Mouse (Mus musculus): ENCODE measurements around the gene Dnajb14. TPM values are rescaled to one million over a fixed set of nuclear protein-coding genes. Genes with fewer than 3 reads are reported as not detected.
"Not testable (repeated sequence)": the region's sequence is repeated elsewhere in the genome, so short reads cannot be mapped to it uniquely, and the experiment has no call there.

Gene Dnajb14
- polyA plus RNA-seq, 1 experiment from 2014 or later: 12.3 TPM

GRCm38 (mm10) chr3:137938608-137939007, 71.1 kb downstream of the Dnajb14 start:
- ATAC-seq (ENCODE audit: low FRiP score, low TSS enrichment): peak; percentile 66; the same call in 1 of the 2 replicates

GRCm38 (mm10) chr3:137940757-137941156, 73.3 kb downstream of the Dnajb14 start:
- Histone ChIP-seq H3K9ac (ENCODE audit: low read depth, low read length) (no peak overlapping the region), H3K27ac (ENCODE audit: low read depth, low read length) (no peak overlapping the region), H3K9me3 (ENCODE audit: control insufficient read depth, low read length) (no peaks in the 10 kb centered on the region), H3K4me1 (ENCODE audit: control insufficient read depth, insufficient read depth, low read length) (peaks cover 10% of the 10 kb centered on the region; the same call in 1 of the 2 replicates), H3K4me2 (replicated peaks; ENCODE audit: low read depth, low read length) (no peak overlapping the region), H3K27me3 (ENCODE audit: control insufficient read depth, insufficient read depth, low read length) (no peaks in the 10 kb centered on the region), H3K4me3 (ENCODE audit: low read length) (no peak overlapping the region), H3K36me3 (ENCODE audit: control insufficient read depth, insufficient read depth, low read length) (no peaks in the 10 kb centered on the region)
- WGBS: 75% methylated on average over 4 of the region's 4 CpGs
- ATAC-seq (ENCODE audit: low FRiP score, low TSS enrichment): no peak

More at GRCm38 (mm10) chr3:137938608-137939007, 71.1 kb downstream of the Dnajb14 start:
- Histone ChIP-seq H3K4me2 (replicated peaks; ENCODE audit: low read depth, low read length) (no peak overlapping the region), H3K9me3 (ENCODE audit: control insufficient read depth, low read length) (no peaks in the 10 kb centered on the region), H3K27me3 (ENCODE audit: control insufficient read depth, insufficient read depth, low read length) (no peaks in the 10 kb centered on the region), H3K4me1 (ENCODE audit: control insufficient read depth, insufficient read depth, low read length) (peaks cover 10% of the 10 kb centered on the region; the same call in 1 of the 2 replicates), H3K4me3 (ENCODE audit: low read length) (no peak overlapping the region), H3K36me3 (ENCODE audit: control insufficient read depth, insufficient read depth, low read length) (no peaks in the 10 kb centered on the region), H3K27ac (ENCODE audit: low read depth, low read length) (no peak overlapping the region), H3K9ac (ENCODE audit: low read depth, low read length) (no peak overlapping the region)
- 56% methylated on average over 6 of the region's 6 CpGs for WGBS

DNA sequence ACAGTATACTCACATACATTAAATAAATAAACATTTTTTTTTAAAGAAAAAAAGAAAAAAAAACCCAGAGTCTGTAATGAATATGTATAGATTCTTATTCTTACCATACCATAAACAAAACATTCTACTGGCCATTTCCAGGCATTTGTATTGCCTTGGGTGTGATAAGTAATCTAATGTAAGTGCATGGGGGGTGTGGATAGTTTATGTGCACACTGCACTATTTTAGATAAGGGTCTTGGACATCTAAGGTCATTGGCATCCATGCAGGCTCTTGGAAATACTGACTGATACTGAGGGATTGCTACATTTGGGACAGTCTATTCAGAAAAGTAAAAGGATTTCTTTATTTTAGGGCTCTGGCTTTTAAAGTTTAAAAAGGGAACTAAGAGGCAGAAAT, 74.1 kb downstream of the Dnajb14 start:
- H3K27me3 ChIP-seq (ENCODE audit: control insufficient read depth, insufficient read depth, low read length): no peaks in the 10 kb centered on the region
- no peak overlapping the region for H3K4me3 ChIP-seq (ENCODE audit: low read length)
- H3K4me2 ChIP-seq (replicated peaks; ENCODE audit: low read depth, low read length): no peak overlapping the region
- peaks cover 4% of the 10 kb centered on the region; the same call in 1 of the 2 replicates for H3K4me1 ChIP-seq (ENCODE audit: control insufficient read depth, insufficient read depth, low read length)
- no peak for ATAC-seq (ENCODE audit: low FRiP score, low TSS enrichment)
- no peak overlapping the region for H3K9ac ChIP-seq (ENCODE audit: low read depth, low read length)
- no peak overlapping the region for H3K27ac ChIP-seq (ENCODE audit: low read depth, low read length)
- no peaks in the 10 kb centered on the region for H3K36me3 ChIP-seq (ENCODE audit: control insufficient read depth, insufficient read depth, low read length)
- no peaks in the 10 kb centered on the region for H3K9me3 ChIP-seq (ENCODE audit: control insufficient read depth, low read length)

- no peak for ATAC-seq (ENCODE audit: low FRiP score, low TSS enrichment)
- Histone ChIP-seq H3K9ac (ENCODE audit: low read depth, low read length) (no peak overlapping the region), H3K27ac (ENCODE audit: low read depth, low read length) (no peak overlapping the region), H3K4me1 (ENCODE audit: control insufficient read depth, insufficient read depth, low read length) (no peaks in the 10 kb centered on the region; the same call in 1 of the 2 replicates), H3K9me3 (ENCODE audit: control insufficient read depth, low read length) (no peaks in the 10 kb centered on the region), H3K4me3 (ENCODE audit: low read length) (no peak overlapping the region), H3K4me2 (replicated peaks; ENCODE audit: low read depth, low read length) (no peak overlapping the region), H3K27me3 (ENCODE audit: control insufficient read depth, insufficient read depth, low read length) (no peaks in the 10 kb centered on the region), H3K36me3 (ENCODE audit: control insufficient read depth, insufficient read depth, low read length) (no peaks in the 10 kb centered on the region)
- 85% methylated on average over 12 of the region's 12 CpGs for WGBS
Observed at GRCm38 (mm10) chr3:137942098-137942622, 74.7 kb downstream of the Dnajb14 start.

DNA sequence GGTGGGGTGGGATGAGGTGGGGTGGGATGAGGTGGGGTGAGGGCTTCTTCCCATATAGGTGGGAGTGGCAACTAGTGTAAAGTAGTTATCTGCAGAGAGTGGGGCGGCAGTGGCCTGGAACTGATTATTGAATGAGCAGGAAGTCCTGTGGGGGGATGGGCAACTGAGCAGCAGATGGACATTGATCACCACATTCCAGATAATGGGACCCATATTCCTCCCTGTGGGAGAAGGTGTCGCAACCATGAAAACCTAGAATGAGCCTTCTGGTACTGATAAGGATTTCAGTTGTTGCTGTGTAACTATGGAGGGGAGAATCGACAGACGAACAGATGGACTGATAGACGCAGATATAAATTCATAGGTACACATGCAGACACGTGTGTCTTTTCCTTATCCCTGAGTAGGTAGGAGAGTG, 76.3 kb downstream of the Dnajb14 start:
- H3K4me2 ChIP-seq (replicated peaks; ENCODE audit: low read depth, low read length): no peak overlapping the region

DNA sequence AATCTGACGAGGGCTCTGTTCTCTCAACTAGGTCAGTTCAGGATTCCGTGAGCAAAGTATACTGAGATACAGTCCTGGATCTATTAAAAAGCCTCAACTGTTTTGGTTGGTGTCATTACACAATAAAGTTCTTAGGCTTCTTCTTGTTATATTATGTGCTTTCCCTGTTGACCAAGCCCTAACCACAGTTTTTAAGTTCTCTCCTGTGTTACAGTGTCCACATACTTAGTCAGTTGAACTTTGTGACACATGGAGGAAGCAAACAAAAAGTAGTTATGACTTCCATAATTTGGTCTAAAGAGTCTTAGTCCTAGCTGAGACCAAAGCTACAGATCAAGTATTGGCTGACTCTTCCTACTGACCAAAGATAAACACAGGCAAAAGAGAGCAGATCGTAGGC, 79.4 kb downstream of the Dnajb14 start:
- H3K9me3 ChIP-seq (ENCODE audit: control insufficient read depth, low read length): no peaks in the 10 kb centered on the region
- H3K9ac ChIP-seq (ENCODE audit: low read depth, low read length): no peak overlapping the region
- H3K4me3 ChIP-seq (ENCODE audit: low read length): no peak overlapping the region
- ATAC-seq (ENCODE audit: low FRiP score, low TSS enrichment): no peak
- WGBS: 93% methylated on average over 3 of the region's 3 CpGs
- H3K27ac ChIP-seq (ENCODE audit: low read depth, low read length): no peak overlapping the region
- no peaks in the 10 kb centered on the region for H3K27me3 ChIP-seq (ENCODE audit: control insufficient read depth, insufficient read depth, low read length)
- no peak overlapping the region for H3K4me2 ChIP-seq (replicated peaks; ENCODE audit: low read depth, low read length)
- H3K4me1 ChIP-seq (ENCODE audit: control insufficient read depth, insufficient read depth, low read length): peaks cover 1% of the 10 kb centered on the region; the same call in 1 of the 2 replicates
- H3K36me3 ChIP-seq (ENCODE audit: control insufficient read depth, insufficient read depth, low read length): no peaks in the 10 kb centered on the region

More for the DNA sequence above, 76.3 kb downstream of the Dnajb14 start:
- H3K4me1 ChIP-seq (ENCODE audit: control insufficient read depth, insufficient read depth, low read length): no peaks in the 10 kb centered on the region
- no peaks in the 10 kb centered on the region for H3K27me3 ChIP-seq (ENCODE audit: control insufficient read depth, insufficient read depth, low read length)
- no peaks in the 10 kb centered on the region for H3K36me3 ChIP-seq (ENCODE audit: control insufficient read depth, insufficient read depth, low read length)
- ATAC-seq (ENCODE audit: low FRiP score, low TSS enrichment): no peak
- WGBS: 83% methylated on average over 6 of the region's 6 CpGs
- no peak overlapping the region for H3K9ac ChIP-seq (ENCODE audit: low read depth, low read length)
- no peak overlapping the region for H3K27ac ChIP-seq (ENCODE audit: low read depth, low read length)
- H3K4me3 ChIP-seq (ENCODE audit: low read length): no peak overlapping the region
- H3K9me3 ChIP-seq (ENCODE audit: control insufficient read depth, low read length): no peaks in the 10 kb centered on the region

- no peaks in the 10 kb centered on the region for H3K27me3 ChIP-seq (ENCODE audit: control insufficient read depth, insufficient read depth, low read length)
- no peak overlapping the region for H3K9ac ChIP-seq (ENCODE audit: low read depth, low read length)
- no peaks in the 10 kb centered on the region for H3K9me3 ChIP-seq (ENCODE audit: control insufficient read depth, low read length)
- H3K4me1 ChIP-seq (ENCODE audit: control insufficient read depth, insufficient read depth, low read length): peaks cover 8% of the 10 kb centered on the region
- no peak overlapping the region for H3K4me3 ChIP-seq (ENCODE audit: low read length)
- H3K4me2 ChIP-seq (replicated peaks; ENCODE audit: low read depth, low read length): no peak overlapping the region
- no peaks in the 10 kb centered on the region for H3K36me3 ChIP-seq (ENCODE audit: control insufficient read depth, insufficient read depth, low read length)
- H3K27ac ChIP-seq (ENCODE audit: low read depth, low read length): no peak overlapping the region
- 83% methylated on average over 4 of the region's 4 CpGs for WGBS
- ATAC-seq (ENCODE audit: low FRiP score, low TSS enrichment): no peak
Observed at GRCm38 (mm10) chr3:137947525-137947924, 80.0 kb downstream of the Dnajb14 start.

DNA sequence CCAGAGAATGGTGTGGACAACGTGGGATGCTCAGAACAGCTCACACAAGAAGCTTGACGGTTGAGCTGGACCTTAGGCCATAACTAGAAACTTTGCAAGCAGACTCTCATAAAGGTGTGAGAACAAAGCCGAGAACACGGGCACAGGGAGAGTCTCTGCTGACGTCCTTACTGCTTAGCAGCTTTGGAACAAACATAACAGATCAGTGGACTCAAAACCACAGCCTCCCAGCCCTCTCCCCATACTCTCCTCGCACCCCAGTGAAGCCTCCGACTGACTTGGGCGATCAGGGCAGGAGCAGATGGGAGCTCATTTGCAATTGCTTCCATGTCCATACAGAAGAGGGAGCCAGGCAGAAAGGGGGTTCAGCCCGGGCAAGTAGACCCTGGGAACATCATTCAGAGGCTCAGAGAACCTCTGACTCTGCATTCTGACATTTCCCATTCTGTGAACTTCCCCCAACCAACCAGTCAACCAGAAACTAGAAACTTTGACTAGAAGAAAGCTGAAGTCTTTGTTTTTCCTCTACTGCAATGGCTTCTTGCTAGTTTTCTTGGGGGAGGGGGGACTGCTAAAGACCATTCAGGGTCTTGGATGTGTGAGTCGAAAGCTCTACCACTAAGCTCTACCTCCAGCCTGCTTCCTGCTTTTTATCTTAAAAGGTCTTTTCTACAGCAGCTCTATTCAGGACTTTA, 82.9 kb downstream of the Dnajb14 start:
- no peak for ATAC-seq (ENCODE audit: low FRiP score, low TSS enrichment)
- Histone ChIP-seq H3K36me3 (ENCODE audit: control insufficient read depth, insufficient read depth, low read length) (no peaks in the 10 kb centered on the region), H3K9me3 (ENCODE audit: control insufficient read depth, low read length) (no peaks in the 10 kb centered on the region), H3K9ac (ENCODE audit: low read depth, low read length) (no peak overlapping the region), H3K4me2 (replicated peaks; ENCODE audit: low read depth, low read length) (no peak overlapping the region), H3K27ac (ENCODE audit: low read depth, low read length) (no peak overlapping the region), H3K27me3 (ENCODE audit: control insufficient read depth, insufficient read depth, low read length) (no peaks in the 10 kb centered on the region), H3K4me1 (ENCODE audit: control insufficient read depth, insufficient read depth, low read length) (peaks cover 13% of the 10 kb centered on the region), H3K4me3 (ENCODE audit: low read length) (no peak overlapping the region)
- WGBS: 86% methylated on average over 10 of the region's 10 CpGs

GRCm38 (mm10) chr3:137951302-137951701, 83.8 kb downstream of the Dnajb14 start:
- ATAC-seq (ENCODE audit: low FRiP score, low TSS enrichment); H3K4me2 ChIP-seq (replicated peaks; ENCODE audit: low read depth, low read length); H3K27ac ChIP-seq (ENCODE audit: low read depth, low read length); H3K9ac ChIP-seq (ENCODE audit: low read depth, low read length); H3K9me3 ChIP-seq (ENCODE audit: control insufficient read depth, low read length); H3K27me3 ChIP-seq (ENCODE audit: control insufficient read depth, insufficient read depth, low read length); H3K36me3 ChIP-seq (ENCODE audit: control insufficient read depth, insufficient read depth, low read length); H3K4me3 ChIP-seq (ENCODE audit: low read length): not testable (repeated sequence)
- 88% methylated on average over 3 of the region's 3 CpGs for WGBS
- peaks cover 13% of the 10 kb centered on the region for H3K4me1 ChIP-seq (ENCODE audit: control insufficient read depth, insufficient read depth, low read length)
